Mouse (Mus musculus): Measurements from ENCODE around the gene Zfp689. TPM values are rescaled to one million over a fixed set of nuclear protein-coding genes. Genes with fewer than 3 reads are reported as not detected.
"Not testable (repeated sequence)": the region's sequence is repeated elsewhere in the genome, so short reads cannot be mapped to it uniquely, and the experiment has no call there.

Zfp689 gene
- polyA plus RNA-seq, 1 experiment from 2014 or later: 13.9 TPM

DNA sequence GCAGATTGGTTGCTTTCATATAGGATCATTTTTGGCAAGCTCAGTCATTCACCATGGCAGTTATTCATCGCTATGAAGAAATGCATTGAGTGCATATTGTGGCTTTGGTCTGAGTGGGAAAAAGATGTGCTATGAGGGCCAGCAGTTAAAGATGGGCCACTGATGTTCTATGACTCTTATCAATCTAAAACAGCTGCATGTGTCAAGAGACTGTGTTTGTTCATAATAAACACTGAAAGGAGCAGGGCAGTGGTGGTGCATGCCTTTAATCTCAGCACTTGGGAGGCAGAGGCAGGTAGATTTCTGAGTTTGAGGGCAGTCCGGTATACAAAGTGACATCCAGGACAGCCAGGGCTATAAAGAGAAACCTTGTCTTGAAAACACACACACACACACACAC lies 16.7 kb upstream of the Zfp689 start:
- H3K27me3 ChIP-seq; H3K9me3 ChIP-seq; H3K27ac ChIP-seq; ATAC-seq (ENCODE audit: low FRiP score, low read depth); H3K9ac ChIP-seq; H3K4me2 ChIP-seq (replicated peaks); H3K4me1 ChIP-seq; H3K4me3 ChIP-seq: not testable (repeated sequence)
- WGBS: 93% methylated on average over 2 of the region's 2 CpGs
- H3K36me3 ChIP-seq: peaks cover 71% of the 10 kb centered on the region

DNA sequence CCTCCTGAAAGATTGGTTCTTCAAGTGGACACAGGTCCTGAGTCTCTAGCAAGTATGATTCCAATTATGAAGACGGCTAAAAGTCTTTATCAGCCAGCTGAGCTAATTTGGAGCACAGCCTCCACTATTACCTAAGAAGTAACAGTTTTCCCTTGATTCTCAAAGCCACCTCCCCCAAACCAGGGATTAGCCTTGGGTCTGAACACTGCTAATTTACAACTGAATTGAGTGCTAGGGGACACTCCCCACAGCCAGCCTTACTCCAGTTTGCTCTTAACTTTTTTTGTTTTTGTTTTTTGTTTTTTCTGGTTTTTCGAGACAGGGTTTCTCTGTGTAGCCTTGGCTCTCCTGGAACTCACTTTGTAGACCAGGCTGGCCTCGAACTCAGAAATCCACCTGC lies 16.2 kb upstream of the Zfp689 start:
- no peaks in the 10 kb centered on the region for H3K27me3 ChIP-seq
- H3K27ac ChIP-seq: no peak overlapping the region
- no peak for ATAC-seq (ENCODE audit: low FRiP score, low read depth)
- peaks cover 6% of the 10 kb centered on the region; the same call in 1 of the 2 replicates for H3K4me1 ChIP-seq
- H3K9ac ChIP-seq: no peak overlapping the region
- H3K4me2 ChIP-seq (replicated peaks): no peak overlapping the region
- H3K36me3 ChIP-seq: peaks cover 76% of the 10 kb centered on the region
- H3K4me3 ChIP-seq: no peak overlapping the region
- H3K9me3 ChIP-seq: no peaks in the 10 kb centered on the region
- WGBS: 86% methylated on average over 3 of the region's 3 CpGs

DNA sequence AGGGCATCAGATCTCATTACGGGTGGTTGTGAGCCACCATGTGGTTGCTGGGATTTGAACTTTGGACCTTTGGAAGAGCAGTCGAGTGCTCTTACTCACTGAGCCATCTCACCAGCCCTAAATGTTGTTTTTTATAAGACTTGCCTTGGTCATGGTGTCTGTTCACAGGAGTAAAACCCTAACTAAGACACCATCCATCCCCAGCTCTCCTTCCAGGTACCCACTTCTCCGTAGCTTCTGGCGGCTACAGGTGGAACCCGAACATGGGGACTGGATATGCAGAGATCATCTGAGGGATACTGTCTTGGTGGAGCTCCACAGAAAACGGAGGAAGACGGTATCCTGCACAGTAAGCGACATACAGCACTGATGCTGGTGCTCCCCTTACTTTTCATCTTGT lies 10.4 kb upstream of the Zfp689 start, which contains the start of gene Prr14:
TSS of gene Prr14 (plus strand) at position 301 of the 400 bp plus-strand sequence.
- not testable (repeated sequence) for H3K9ac ChIP-seq; H3K27me3 ChIP-seq; ATAC-seq (ENCODE audit: low FRiP score, low read depth); H3K27ac ChIP-seq; H3K4me3 ChIP-seq; H3K4me1 ChIP-seq; H3K4me2 ChIP-seq (replicated peaks)
- 96% methylated on average over 8 of the region's 8 CpGs for WGBS
- Histone ChIP-seq H3K36me3 (peaks cover 73% of the 10 kb centered on the region), H3K9me3 (peaks cover 14% of the 10 kb centered on the region; the same call in 1 of the 2 replicates)

DNA sequence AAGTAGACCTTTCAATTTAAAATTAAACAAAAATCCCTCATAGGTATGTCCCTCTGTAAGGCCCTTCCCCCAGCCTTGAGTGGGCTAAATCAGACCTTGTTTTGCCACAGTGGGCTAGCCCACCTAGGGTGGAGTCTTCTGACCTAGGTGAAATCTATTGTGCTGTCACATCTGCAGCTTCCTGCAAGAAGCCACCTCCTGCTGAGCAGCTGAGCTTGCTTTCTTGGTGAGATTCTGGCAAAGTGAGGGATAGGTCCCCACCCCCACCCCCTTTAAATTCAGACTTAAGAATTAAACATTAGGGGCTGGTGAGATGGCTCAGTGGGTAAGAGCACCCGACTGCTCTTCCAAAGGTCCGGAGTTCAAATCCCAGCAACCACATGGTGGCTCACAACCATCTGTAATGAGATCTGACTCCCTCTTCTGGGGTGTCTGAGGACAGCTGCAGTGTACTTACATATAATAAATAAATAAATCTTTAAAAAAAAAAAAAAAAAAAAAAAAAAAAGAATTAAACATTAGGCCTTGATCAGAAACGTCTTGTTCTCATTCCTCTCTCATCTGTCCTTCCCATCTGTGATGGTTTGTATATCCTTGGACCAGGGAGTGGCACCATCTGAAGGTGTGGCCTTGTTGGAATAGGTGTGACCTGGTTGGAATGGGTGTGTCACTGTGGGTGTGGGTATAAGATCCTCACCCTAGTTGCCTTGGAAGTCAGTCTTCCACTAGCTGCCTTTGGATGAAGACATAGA lies 9.6 kb upstream of the Zfp689 start:
- H3K36me3 ChIP-seq: peaks cover 70% of the 10 kb centered on the region
- 87% methylated on average over 3 of the region's 3 CpGs for WGBS
- H3K4me3 ChIP-seq; H3K27ac ChIP-seq; H3K27me3 ChIP-seq; H3K4me1 ChIP-seq; H3K4me2 ChIP-seq (replicated peaks); ATAC-seq (ENCODE audit: low FRiP score, low read depth); H3K9ac ChIP-seq: not testable (repeated sequence)
- peaks cover 14% of the 10 kb centered on the region; the same call in 1 of the 2 replicates for H3K9me3 ChIP-seq

DNA sequence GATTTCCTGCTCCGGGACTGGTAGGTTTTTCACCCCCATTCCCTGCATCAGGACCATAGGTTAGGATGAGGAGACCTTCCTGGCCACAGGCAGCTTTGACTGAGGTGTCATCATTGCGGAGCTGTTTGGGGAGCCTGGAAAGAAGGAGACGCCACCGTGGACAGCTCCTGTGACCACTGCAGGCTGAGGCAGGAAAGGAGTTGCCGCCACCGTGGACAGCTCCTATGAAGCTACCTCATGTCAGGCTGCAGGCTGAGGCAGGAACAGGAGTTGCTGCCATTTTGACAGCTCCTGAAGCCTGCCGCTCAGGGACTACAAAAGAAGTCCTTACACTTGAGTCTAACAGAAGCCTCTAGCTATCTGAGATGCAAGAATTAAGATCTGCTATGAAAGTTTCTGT lies 5.9 kb upstream of the Zfp689 start:
- 91% methylated on average over 7 of the region's 7 CpGs for WGBS
- Histone ChIP-seq H3K4me2 (replicated peaks) (no peak overlapping the region), H3K4me3 (no peak overlapping the region), H3K4me1 (peaks cover 33% of the 10 kb centered on the region), H3K36me3 (peaks cover 72% of the 10 kb centered on the region), H3K27ac (no peak overlapping the region), H3K9me3 (peaks cover 14% of the 10 kb centered on the region; the same call in 1 of the 2 replicates), H3K27me3 (no peaks in the 10 kb centered on the region), H3K9ac (no peak overlapping the region)
- no peak for ATAC-seq (ENCODE audit: low FRiP score, low read depth)

DNA sequence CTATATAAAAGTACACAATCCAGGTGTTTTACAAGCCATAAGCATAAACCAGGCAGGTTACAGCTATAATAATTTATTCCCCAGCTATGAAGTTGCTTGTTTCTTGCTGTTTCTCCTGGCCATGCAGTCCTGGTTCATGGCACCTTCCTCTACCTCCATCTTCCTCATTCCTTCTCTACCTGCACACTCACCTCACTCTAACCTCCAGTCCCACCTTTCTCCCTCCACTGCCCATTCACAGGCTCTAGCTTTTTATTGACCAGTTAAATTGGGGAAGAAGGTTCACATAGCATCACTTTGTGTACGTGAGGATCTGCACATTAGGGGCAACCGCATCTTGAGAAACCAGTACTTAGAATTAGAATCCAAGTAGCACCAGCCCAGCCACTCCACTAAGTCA lies 4.1 kb upstream of the Zfp689 start:
- H3K4me1 ChIP-seq: peaks cover 39% of the 10 kb centered on the region
- H3K9me3 ChIP-seq: peaks cover 14% of the 10 kb centered on the region; the same call in 1 of the 2 replicates
- ATAC-seq (ENCODE audit: low FRiP score, low read depth): no peak
- no peak overlapping the region for H3K9ac ChIP-seq
- no peaks in the 10 kb centered on the region for H3K27me3 ChIP-seq
- no peak overlapping the region for H3K4me2 ChIP-seq (replicated peaks)
- no peak overlapping the region for H3K4me3 ChIP-seq
- no peak overlapping the region for H3K27ac ChIP-seq
- peaks cover 65% of the 10 kb centered on the region for H3K36me3 ChIP-seq
- 96% methylated on average over 2 of the region's 2 CpGs for WGBS

DNA sequence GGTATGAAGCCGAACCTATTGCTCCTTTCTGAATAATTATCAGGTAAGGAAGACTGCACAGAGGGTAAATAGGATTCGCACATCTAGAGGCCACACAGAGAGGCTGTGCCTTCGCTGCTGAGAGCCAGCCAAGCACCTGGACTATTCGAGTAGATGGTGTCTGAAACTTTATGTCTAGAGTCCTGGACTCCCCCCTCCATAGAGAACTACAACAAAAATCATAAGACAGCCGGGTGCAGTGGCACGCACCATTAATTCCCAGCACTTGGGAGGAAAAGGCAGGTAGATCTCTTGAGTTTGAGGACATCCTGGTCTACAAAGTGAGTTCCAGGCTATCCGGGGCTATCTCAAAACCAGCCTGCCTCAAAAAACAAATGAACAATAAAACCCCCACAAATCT lies 1.0 kb upstream of the Zfp689 start:
- Histone ChIP-seq H3K36me3 (peaks cover 63% of the 10 kb centered on the region), H3K4me2 (replicated peaks) (peak overlapping the region; percentile 88), H3K9ac (peak overlapping the region; percentile 67), H3K4me3 (peak overlapping the region; percentile 91), H3K27me3 (no peaks in the 10 kb centered on the region), H3K27ac (no peak overlapping the region), H3K9me3 (no peaks in the 10 kb centered on the region), H3K4me1 (peaks cover 45% of the 10 kb centered on the region)
- WGBS: 83% methylated on average over 7 of the region's 7 CpGs
- ATAC-seq (ENCODE audit: low FRiP score, low read depth): no peak

DNA sequence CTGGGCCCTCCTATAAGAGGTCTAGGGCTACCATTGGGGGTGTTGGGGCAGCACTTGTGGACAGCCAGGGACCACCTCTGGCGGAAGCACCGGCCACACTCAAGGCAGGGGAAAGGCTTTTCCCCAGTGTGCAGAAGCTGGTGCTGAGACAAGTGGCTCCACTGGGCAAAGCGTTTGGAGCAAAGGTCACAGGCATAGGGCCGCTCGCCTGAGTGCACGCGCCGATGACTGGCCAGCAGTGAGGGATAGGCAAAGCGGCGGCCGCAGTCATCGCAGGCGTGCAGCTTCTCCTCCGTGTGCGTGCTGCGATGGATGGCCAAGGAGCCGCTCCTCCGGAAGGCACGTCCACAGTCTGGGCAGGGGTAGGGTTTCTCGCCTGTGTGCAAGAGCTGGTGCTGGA lies 5.0 kb downstream of the Zfp689 start:
- H3K27me3 ChIP-seq: no peaks in the 10 kb centered on the region

DNA sequence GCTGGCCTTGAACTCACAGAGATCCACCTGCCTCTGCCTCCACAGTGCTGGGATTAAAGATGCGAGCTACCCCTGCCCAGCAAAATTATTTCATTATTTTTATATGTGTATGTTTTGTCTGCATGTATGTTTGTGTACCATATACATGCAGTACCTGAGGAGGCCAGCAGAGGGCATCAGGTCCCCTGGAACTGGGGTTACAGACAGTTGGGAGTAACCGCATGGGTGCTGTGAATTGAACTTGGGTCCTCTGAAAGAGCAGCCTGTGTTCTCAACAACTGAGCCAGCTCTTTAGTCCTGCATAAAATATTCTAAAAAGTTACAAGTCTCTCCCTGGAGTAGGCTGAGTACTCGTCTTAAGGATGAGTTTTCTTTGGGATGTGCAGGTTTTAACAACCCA lies 11.2 kb downstream of the Zfp689 start:
- Histone ChIP-seq H3K27ac (no peak overlapping the region), H3K27me3 (no peaks in the 10 kb centered on the region), H3K4me2 (replicated peaks) (no peak overlapping the region), H3K9me3 (peaks cover 14% of the 10 kb centered on the region), H3K4me3 (no peak overlapping the region; the same call in 1 of the 2 replicates), H3K9ac (no peak overlapping the region), H3K4me1 (no peaks in the 10 kb centered on the region), H3K36me3 (peaks cover 17% of the 10 kb centered on the region)
- WGBS: 86% methylated on average over 3 of the region's 3 CpGs
- ATAC-seq (ENCODE audit: low FRiP score, low read depth): no peak

More for the DNA sequence above, 5.0 kb downstream of the Zfp689 start:
- Histone ChIP-seq H3K4me1 (peaks cover 6% of the 10 kb centered on the region; the same call in 1 of the 2 replicates), H3K9me3 (no peaks in the 10 kb centered on the region; the same call in 1 of the 2 replicates), H3K4me3 (no peak overlapping the region), H3K4me2 (replicated peaks) (no peak overlapping the region), H3K9ac (no peak overlapping the region), H3K36me3 (peaks cover 63% of the 10 kb centered on the region), H3K27ac (no peak overlapping the region)
- WGBS: 91% methylated on average over 20 of the region's 20 CpGs
- no peak for ATAC-seq (ENCODE audit: low FRiP score, low read depth)

DNA sequence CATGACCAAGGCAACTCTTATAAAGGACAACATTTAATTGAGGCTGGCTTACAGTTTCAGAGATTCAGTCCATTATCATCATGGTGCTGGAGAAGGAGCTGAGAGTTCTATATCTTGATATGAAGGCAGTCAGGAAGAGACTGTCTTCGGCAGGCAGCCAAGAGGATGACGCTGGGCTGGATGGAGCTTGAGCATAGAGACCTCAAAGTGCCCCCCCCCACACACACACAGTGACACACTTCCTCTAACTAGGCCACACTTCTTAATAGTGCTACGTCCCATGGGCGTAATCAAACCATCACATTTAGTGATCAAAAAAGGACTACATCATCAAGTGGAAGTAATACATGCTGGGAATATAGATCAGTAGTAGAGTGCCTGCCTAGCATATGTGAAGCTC lies 13.8 kb downstream of the Zfp689 start:
- WGBS: 92% methylated on average over 4 of the region's 4 CpGs
- Histone ChIP-seq H3K36me3 (no peaks in the 10 kb centered on the region), H3K4me3 (no peak overlapping the region), H3K27me3 (no peaks in the 10 kb centered on the region), H3K27ac (no peak overlapping the region), H3K9me3 (peaks cover 14% of the 10 kb centered on the region), H3K4me1 (no peaks in the 10 kb centered on the region), H3K4me2 (replicated peaks) (no peak overlapping the region), H3K9ac (no peak overlapping the region)
- ATAC-seq (ENCODE audit: low FRiP score, low read depth): no peak

DNA sequence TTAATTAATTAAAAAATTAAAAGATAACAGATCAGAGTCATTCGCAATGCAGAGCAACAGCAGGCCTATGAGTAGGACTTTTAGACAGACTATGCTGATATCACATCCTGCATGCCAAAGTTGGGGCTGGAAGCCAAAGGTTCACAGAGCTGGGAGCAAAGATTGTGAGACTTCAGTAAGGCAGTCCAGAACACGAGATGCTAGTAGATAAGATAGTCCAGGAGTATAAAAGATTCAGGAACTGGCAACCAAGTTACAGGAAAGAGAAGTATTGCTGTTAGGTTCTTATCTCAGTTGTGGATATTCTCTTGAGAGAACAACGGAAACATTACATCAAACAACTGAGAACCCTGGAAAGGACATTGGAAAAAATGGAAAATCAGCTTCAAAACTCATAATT lies 22.6 kb downstream of the Zfp689 start:
- peaks cover 7% of the 10 kb centered on the region for H3K4me1 ChIP-seq
- H3K9me3 ChIP-seq: no peaks in the 10 kb centered on the region
- peaks cover 18% of the 10 kb centered on the region for H3K27me3 ChIP-seq
- H3K36me3 ChIP-seq: no peaks in the 10 kb centered on the region
- H3K27ac ChIP-seq: no peak overlapping the region
- H3K9ac ChIP-seq: no peak overlapping the region
- no peak for ATAC-seq (ENCODE audit: low FRiP score, low read depth)
- H3K4me2 ChIP-seq (replicated peaks): no peak overlapping the region
- WGBS: 73% methylated on average over 3 of the region's 3 CpGs
- H3K4me3 ChIP-seq: no peak overlapping the region

DNA sequence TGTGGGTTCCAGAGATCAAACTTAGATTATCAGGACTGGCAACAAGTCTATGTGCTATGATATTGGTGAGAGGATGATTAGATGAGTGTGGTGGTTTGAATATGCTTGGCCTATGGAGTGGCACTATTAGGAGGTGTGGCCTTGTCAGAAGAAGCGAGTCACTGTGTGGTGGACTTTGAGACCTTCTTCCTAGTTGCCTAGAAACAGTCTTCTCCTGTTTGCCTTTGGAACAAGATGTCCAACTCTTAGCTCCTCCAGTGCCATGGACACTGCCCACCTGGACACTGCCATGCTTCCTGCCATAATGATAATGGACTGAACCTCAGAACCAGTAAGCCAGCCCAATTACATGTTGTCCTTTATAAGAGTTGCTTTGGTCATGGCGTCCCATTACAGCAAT lies 23.0 kb downstream of the Zfp689 start:
- no peaks in the 10 kb centered on the region for H3K9me3 ChIP-seq
- H3K27me3 ChIP-seq: peaks cover 18% of the 10 kb centered on the region
- 86% methylated on average over 2 of the region's 2 CpGs for WGBS
- H3K4me3 ChIP-seq: no peak overlapping the region
- no peak overlapping the region for H3K4me2 ChIP-seq (replicated peaks)
- H3K27ac ChIP-seq: no peak overlapping the region
- no peak overlapping the region for H3K9ac ChIP-seq
- no peaks in the 10 kb centered on the region for H3K36me3 ChIP-seq
- ATAC-seq (ENCODE audit: low FRiP score, low read depth): no peak
- peaks cover 12% of the 10 kb centered on the region for H3K4me1 ChIP-seq

DNA sequence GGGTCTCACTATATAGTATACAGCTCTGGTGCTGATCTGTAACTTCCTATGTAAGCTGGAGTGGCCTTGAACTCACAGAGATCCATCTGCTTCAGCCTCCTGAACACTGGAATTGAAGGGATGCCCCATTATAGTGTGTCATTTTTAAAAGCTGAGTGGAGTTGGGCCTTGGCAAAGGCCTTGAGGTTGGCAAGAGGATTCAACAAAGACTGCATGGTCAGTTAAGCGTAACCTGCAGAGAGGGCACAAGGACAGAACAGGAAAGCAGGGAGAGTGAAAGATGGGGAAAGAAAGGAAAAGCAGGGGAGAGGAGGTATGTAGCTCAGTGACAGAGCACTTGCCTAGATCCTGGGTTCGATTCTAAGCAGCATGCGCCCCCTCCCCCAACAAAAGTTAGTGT lies 23.7 kb downstream of the Zfp689 start:
- no peaks in the 10 kb centered on the region for H3K36me3 ChIP-seq
- H3K4me2 ChIP-seq (replicated peaks): no peak overlapping the region
- no peaks in the 10 kb centered on the region for H3K9me3 ChIP-seq
- no peak overlapping the region for H3K4me3 ChIP-seq
- no peak overlapping the region for H3K9ac ChIP-seq
- H3K27me3 ChIP-seq: peaks cover 18% of the 10 kb centered on the region
- WGBS: 90% methylated on average over 3 of the region's 3 CpGs
- ATAC-seq (ENCODE audit: low FRiP score, low read depth): no peak
- H3K27ac ChIP-seq: no peak overlapping the region
- peaks cover 15% of the 10 kb centered on the region for H3K4me1 ChIP-seq

Measured in limb, embryonic 13.5 days (tissue).